Mouse (Mus musculus) frontal cortex, adult 2 months (tissue): Measurements from ENCODE around the gene Brd3. TPM values are rescaled to one million over a fixed set of nuclear protein-coding genes. Genes with fewer than 3 reads are reported as not detected.
A peak's percentile ranks its signal among the peaks of the same experiment; 100 is the strongest.
"Not testable (repeated sequence)": the region's sequence is repeated elsewhere in the genome, so short reads cannot be mapped to it uniquely, and the experiment has no call there.

ENCODE experiments used
- DNase-seq, 2 experiments: peaks; one replicate each; pipeline ENCODE4 v3.0.0; 2022; ENCODE audit warnings: low spot score in 1 of 2; ENCODE audit errors: extremely low spot score in 1 of 2
- polyA plus RNA-seq: library from polyadenylated mRNA; depleted of rRNA; stranded (reverse); fragments of >200 nt; gene quantifications from 2 replicates; pipeline ENCODE4 v1.2.3, GENCODE M21; 2012; rRNA removed

The Brd3 gene
- 25.8 and 29.6 TPM in 2 replicates for polyA plus RNA-seq

GRCm38 (mm10) chr2:27507562-27507961 is at the start of gene Brd3:
Gene Brd3, minus strand, starts transcription at chr2:27507662.
- DNase-seq, result no peak

- no peak for DNase-seq
Measured at GRCm38 (mm10) chr2:27556921-27557320, 49.5 kb upstream of the Brd3 start.

- no peak for DNase-seq
Measured at GRCm38 (mm10) chr2:27554308-27554707, 46.8 kb upstream of the Brd3 start.

GRCm38 (mm10) chr2:27552620-27553287 is 45.3 kb upstream of the Brd3 start:
- peak; percentile 35 to 89 for DNase-seq

GRCm38 (mm10) chr2:27548664-27549369 is 41.4 kb upstream of the Brd3 start:
- no peak for DNase-seq

GRCm38 (mm10) chr2:27547986-27548385 is 40.5 kb upstream of the Brd3 start:
- no peak for DNase-seq

GRCm38 (mm10) chr2:27547326-27547725 is 39.9 kb upstream of the Brd3 start:
- DNase-seq, result no peak

GRCm38 (mm10) chr2:27546041-27546440 is 38.6 kb upstream of the Brd3 start:
- DNase-seq, result not testable (repeated sequence)

- DNase-seq, result not testable (repeated sequence)
Measured at GRCm38 (mm10) chr2:27545517-27545916, 38.1 kb upstream of the Brd3 start.

- peak in 1 of 2 experiments; percentile 30 for DNase-seq
Measured at GRCm38 (mm10) chr2:27544613-27545012, 37.2 kb upstream of the Brd3 start.

- DNase-seq, result no peak
Measured at GRCm38 (mm10) chr2:27541225-27541624, 33.8 kb upstream of the Brd3 start.

GRCm38 (mm10) chr2:27540515-27540836 is 33.0 kb upstream of the Brd3 start:
- DNase-seq, result no peak

GRCm38 (mm10) chr2:27539772-27540514 is 32.5 kb upstream of the Brd3 start:
- peak; percentile 99 to 100 for DNase-seq

- peak in 1 of 2 experiments; percentile 30 for DNase-seq
Measured at GRCm38 (mm10) chr2:27539336-27539735, 31.9 kb upstream of the Brd3 start.

- not testable (repeated sequence) for DNase-seq
Measured at GRCm38 (mm10) chr2:27538455-27539330, 31.2 kb upstream of the Brd3 start.

- no peak for DNase-seq
Measured at GRCm38 (mm10) chr2:27518283-27518682, 10.8 kb upstream of the Brd3 start.

- DNase-seq, result no peak
Measured at GRCm38 (mm10) chr2:27516289-27516688, 8.8 kb upstream of the Brd3 start.

- no peak for DNase-seq
Measured at GRCm38 (mm10) chr2:27515341-27516166, 8.1 kb upstream of the Brd3 start.

- peak; percentile 87 to 97 for DNase-seq
Measured at GRCm38 (mm10) chr2:27514639-27515328, 7.3 kb upstream of the Brd3 start, which contains the start of gene Wdr5. Gene Wdr5, plus strand, starts transcription at chr2:27515157.
